Mouse (Mus musculus): ENCODE measurements around the gene Selenok. TPM values are rescaled to one million over a fixed set of nuclear protein-coding genes. Genes with fewer than 3 reads are reported as not detected.

The Selenok gene
- total and polyA plus RNA-seq, 3 experiments, result 49.8 to 71.1 TPM; not detected in 1

DNA sequence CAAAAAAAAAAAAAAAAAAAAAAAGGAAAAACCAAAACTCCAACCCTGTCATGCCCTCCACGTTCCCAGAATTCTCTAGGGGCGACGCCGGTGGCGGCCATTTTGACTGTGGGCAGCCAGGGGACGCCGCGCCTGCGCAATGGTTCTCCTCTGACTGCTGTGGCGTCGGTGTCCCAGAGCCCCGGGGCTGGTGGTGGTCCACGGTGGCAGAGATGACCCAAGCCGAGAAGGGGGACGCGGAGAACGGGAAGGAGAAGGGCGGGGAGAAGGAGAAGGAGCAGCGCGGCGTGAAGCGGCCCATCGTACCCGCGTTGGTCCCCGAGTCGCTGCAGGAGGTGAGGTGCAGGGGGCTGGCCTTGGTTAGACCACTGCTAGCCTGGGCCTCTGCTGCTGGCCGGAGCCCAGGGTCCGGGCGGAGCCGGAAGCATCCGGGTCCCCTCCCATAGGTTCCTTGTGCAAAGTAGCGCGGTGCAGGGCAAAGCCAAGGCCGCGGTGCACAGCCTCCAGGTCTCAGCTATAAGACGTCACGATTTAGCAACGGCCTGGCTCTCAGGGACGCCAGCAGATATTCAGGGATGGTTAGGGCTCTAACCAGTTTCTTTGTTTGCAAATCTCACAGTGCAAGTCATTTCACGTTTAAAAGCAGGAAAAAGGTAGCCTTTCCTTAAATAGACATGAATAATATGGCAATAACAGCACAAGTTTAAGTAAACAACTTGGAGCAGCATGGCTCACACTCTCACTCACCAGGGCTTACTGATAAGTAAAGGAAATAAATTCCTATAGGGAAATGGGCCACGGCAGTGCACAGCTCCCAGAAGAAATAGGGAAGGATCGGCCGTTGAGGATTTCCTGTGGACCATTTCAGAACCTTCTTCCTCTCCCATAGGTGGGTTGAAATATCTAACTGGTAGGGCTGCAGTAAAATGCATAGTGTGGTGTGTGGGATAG, 10.4 kb downstream of the Selenok start, which contains the start of gene Actr8:
TSS of gene Actr8 (plus strand) at position 84 of the 951 bp plus-strand sequence.
- Histone ChIP-seq H3K79me2 (ENCODE audit: control insufficient read depth, insufficient read depth, low read length, poor library complexity) (peaks cover 19% of the 10 kb centered on the region), H3K9ac (ENCODE audit: control insufficient read depth, low read depth, low read length, poor library complexity, severe bottlenecking) (peak within 1 kb of the TSS; percentile 100), H3K9me3 (replicated peaks; ENCODE audit: insufficient read depth, low read length) (no peaks in the 10 kb centered on the region), H3K27ac (ENCODE audit: control insufficient read depth, low read depth, low read length) (peak within 1 kb of the TSS; percentile 96), H3K36me3 (ENCODE audit: control insufficient read depth in 1 of 2, insufficient read depth in 2 of 2, low read length in 2 of 2) (peaks cover 6 to 8% of the 10 kb centered on the region in 2 experiments), H3K4me3 (ENCODE audit: control insufficient read depth in 1 of 2, insufficient read depth in 1 of 2, low read depth in 2 of 2, low read length in 2 of 2) (peak within 1 kb of the TSS; percentile 75 to 100), H3K4me1 (ENCODE audit: control insufficient read depth in 1 of 2, insufficient read depth in 2 of 2, low read length in 2 of 2) (peaks cover 0 to 17% of the 10 kb centered on the region in 2 experiments; a peak in 1 of 4 replicates), H3K27me3 (ENCODE audit: control insufficient read depth in 1 of 2, insufficient read depth in 2 of 2, low read length in 2 of 2) (no peaks in the 10 kb centered on the region)
- DNase-seq (ENCODE audit: low read depth, low spot score), result peak; percentile 92
- TF ChIP-seq KAT2A (conservative IDR thresholded peaks at IDR 0.05; ENCODE audit: low read depth, low read length) (peak; percentile 82), ETS1 (IDR thresholded peaks at IDR 0.05; ENCODE audit: low read depth, low read length) (0 out of 2 replicates have a peak, but pooled peaks have one; percentile 34), SMC3 (IDR thresholded peaks at IDR 0.05; ENCODE audit: low read depth, low read length) (no peak), ELF1 (IDR thresholded peaks at IDR 0.05; ENCODE audit: low read depth, low read length) (peak; percentile 70), E2F4 (IDR thresholded peaks at IDR 0.05; ENCODE audit: borderline replicate concordance, low read depth, low read length) (0 out of 2 replicates have a peak, but pooled peaks have one; percentile 51), CTCF (IDR thresholded peaks at IDR 0.05 in 2 of 3, conservative IDR thresholded peaks at IDR 0.05 in 1 of 3; ENCODE audit: control insufficient read depth in 1 of 3, insufficient read depth in 1 of 3, low read depth in 2 of 3, low read length in 3 of 3, poor library complexity in 1 of 3, severe bottlenecking in 1 of 3) (no peak), JUND (IDR thresholded peaks at IDR 0.05; ENCODE audit: low read depth, low read length) (no peak; the same call in 1 of the 2 replicates), USF1 (IDR thresholded peaks at IDR 0.05; ENCODE audit: low read depth, low read length) (0 out of 2 replicates have a peak, but pooled peaks have one; percentile 19), BHLHE40 (IDR thresholded peaks at IDR 0.05; ENCODE audit: borderline replicate concordance, low read depth, low read length) (no peak), MXI1 (IDR thresholded peaks at IDR 0.05; ENCODE audit: low read depth, low read length) (peak; percentile 61), MYB (IDR thresholded peaks at IDR 0.05; ENCODE audit: low read depth, low read length) (peak; percentile 82), POLR2AphosphoS5 (IDR thresholded peaks at IDR 0.05; ENCODE audit: borderline replicate concordance, low read depth, low read length) (no peak), MEF2A (IDR thresholded peaks at IDR 0.05; ENCODE audit: extremely low read depth, insufficient replicate concordance, low read depth, low read length, poor library complexity, severe bottlenecking) (no peak), GATA1 (IDR thresholded peaks at IDR 0.05; ENCODE audit: low read depth, low read length) (0 out of 2 replicates have a peak, but pooled peaks have one; percentile 5), MYC (IDR thresholded peaks at IDR 0.05; ENCODE audit: low read depth, low read length) (peak; percentile 75), CHD2 (IDR thresholded peaks at IDR 0.05; ENCODE audit: low read length) (no peak), POLR2A (IDR thresholded peaks at IDR 0.05; ENCODE audit: control insufficient read depth in 1 of 2, insufficient read depth in 1 of 2, low read depth in 1 of 2, low read length in 2 of 2, poor library complexity in 1 of 2) (peak; percentile 78 to 87; a peak in 3 of 4 replicates), NRF1 (IDR thresholded peaks at IDR 0.05; ENCODE audit: insufficient read depth, low read depth, low read length, poor library complexity, severe bottlenecking) (peak; percentile 87), NELFE (IDR thresholded peaks at IDR 0.05; ENCODE audit: low read depth, low read length) (peak; percentile 63), RAD21 (IDR thresholded peaks at IDR 0.05; ENCODE audit: low read depth, low read length) (no peak), HCFC1 (IDR thresholded peaks at IDR 0.05; ENCODE audit: low read depth, low read length) (peak; percentile 92), MAX (IDR thresholded peaks at IDR 0.05; ENCODE audit: low read length) (peak; percentile 72; the same call in 1 of the 2 replicates), ZKSCAN1 (IDR thresholded peaks at IDR 0.05; ENCODE audit: low read depth, low read length) (0 out of 2 replicates have a peak, but pooled peaks have one; percentile 21), SIN3A (IDR thresholded peaks at IDR 0.05; ENCODE audit: low read length) (peak; percentile 90), EP300 (IDR thresholded peaks at IDR 0.05; ENCODE audit: low read depth in 1 of 2, low read length in 2 of 2) (peak; percentile 40 to 44; a peak in 2 of 4 replicates), GABPA (IDR thresholded peaks at IDR 0.05; ENCODE audit: low read depth, low read length) (0 out of 2 replicates have a peak, but pooled peaks have one; percentile 41), TBP (IDR thresholded peaks at IDR 0.05; ENCODE audit: low read depth, low read length) (peak; percentile 23), RCOR1 (IDR thresholded peaks at IDR 0.05; ENCODE audit: low read depth, low read length) (peak; percentile 32; the same call in 1 of the 2 replicates), ZNF384 (IDR thresholded peaks at IDR 0.05; ENCODE audit: low read depth, low read length) (peak; percentile 98), ZC3H11A (IDR thresholded peaks at IDR 0.05; ENCODE audit: low read depth, low read length) (peak; percentile 14; the same call in 1 of the 2 replicates), ZMIZ1 (IDR thresholded peaks at IDR 0.05; ENCODE audit: low read depth, low read length) (0 out of 2 replicates have a peak, but pooled peaks have one; percentile 61), TAL1 (IDR thresholded peaks at IDR 0.05; ENCODE audit: low read length) (no peak), TCF12 (IDR thresholded peaks at IDR 0.05; ENCODE audit: low read depth, low read length) (no peak), USF2 (IDR thresholded peaks at IDR 0.05; ENCODE audit: borderline replicate concordance in 1 of 2, insufficient read depth in 1 of 2, low read depth in 1 of 2, low read length in 2 of 2) (0 out of 4 replicates have a peak, but pooled peaks of 1 of the 2 experiments have one; percentile 11)

All from MEL (cell line).